Mouse (Mus musculus): ENCODE results near the gene Gtf3c6.

GRCm38 (mm10) chr10:40273938-40274337 is 16.0 kb upstream of the Gtf3c6 start:
- TF ChIP-seq CTCF (IDR thresholded peaks at IDR 0.05; ENCODE audit: control insufficient read depth, insufficient read depth, insufficient replicate concordance, low read depth, low read length) (no peak), POLR2A (IDR thresholded peaks at IDR 0.05; ENCODE audit: control insufficient read depth, low read depth, low read length) (no peak)
